Mouse (Mus musculus): ENCODE data around the gene Pik3r5. TPM values are rescaled to one million over a fixed set of nuclear protein-coding genes. Genes with fewer than 3 reads are reported as not detected.

The Pik3r5 gene
- polyA plus RNA-seq, 1 experiment from 2014 or later = 1.3 TPM

GRCm38 (mm10) chr11:68521352-68521751, 89.4 kb downstream of the Pik3r5 start:
- Histone ChIP-seq H3K36me3 (no peaks in the 10 kb centered on the region), H3K27me3 (replicated peaks) (no peaks in the 10 kb centered on the region), H3K4me2 (replicated peaks) (no peak overlapping the region), H3K27ac (no peak overlapping the region), H3K9me3 (no peaks in the 10 kb centered on the region), H3K9ac (no peak overlapping the region), H3K4me3 (no peak overlapping the region), H3K4me1 (no peaks in the 10 kb centered on the region)
- WGBS = 86% methylated on average over 5 of the region's 5 CpGs
- no peak for ATAC-seq (ENCODE audit: low FRiP score, low read depth)

- 0 out of 2 replicates have a peak, but pooled peaks cover 2% of the 10 kb centered on the region for H3K27me3 ChIP-seq (replicated peaks)
- WGBS = 75% methylated on average over 4 of the region's 4 CpGs
- H3K9me3 ChIP-seq = no peaks in the 10 kb centered on the region
- no peak overlapping the region for H3K4me3 ChIP-seq
- no peak overlapping the region for H3K9ac ChIP-seq
- H3K4me2 ChIP-seq (replicated peaks) = no peak overlapping the region
- no peaks in the 10 kb centered on the region for H3K36me3 ChIP-seq
- no peaks in the 10 kb centered on the region for H3K4me1 ChIP-seq
- no peak overlapping the region for H3K27ac ChIP-seq
- no peak for ATAC-seq (ENCODE audit: low FRiP score, low read depth)
These were observed 94.5 kb downstream of the Pik3r5 start for GRCm38 (mm10) chr11:68526441-68526840.

GRCm38 (mm10) chr11:68531066-68531806, 99.3 kb downstream of the Pik3r5 start:
- Histone ChIP-seq H3K27me3 (replicated peaks) (0 out of 2 replicates have a peak, but pooled peaks cover 2% of the 10 kb centered on the region), H3K4me2 (replicated peaks) (no peak overlapping the region), H3K9me3 (no peaks in the 10 kb centered on the region), H3K9ac (peak overlapping the region; percentile 2; the same call in 1 of the 2 replicates), H3K4me3 (no peak overlapping the region), H3K4me1 (no peaks in the 10 kb centered on the region), H3K36me3 (no peaks in the 10 kb centered on the region), H3K27ac (no peak overlapping the region)
- ATAC-seq (ENCODE audit: low FRiP score, low read depth) = no peak
- 28% methylated on average over 16 of the region's 16 CpGs for WGBS

- Histone ChIP-seq H3K9me3 (no peaks in the 10 kb centered on the region), H3K4me1 (no peaks in the 10 kb centered on the region), H3K9ac (no peak overlapping the region), H3K4me3 (no peak overlapping the region), H3K36me3 (no peaks in the 10 kb centered on the region), H3K27ac (no peak overlapping the region), H3K27me3 (replicated peaks) (0 out of 2 replicates have a peak, but pooled peaks cover 2% of the 10 kb centered on the region), H3K4me2 (replicated peaks) (no peak overlapping the region)
- no peak for ATAC-seq (ENCODE audit: low FRiP score, low read depth)
- 81% methylated on average over 11 of the region's 11 CpGs for WGBS
These were observed 100.1 kb downstream of the Pik3r5 start for GRCm38 (mm10) chr11:68531941-68532535.

GRCm38 (mm10) chr11:68532773-68533172, 100.9 kb downstream of the Pik3r5 start:
- H3K9ac ChIP-seq = no peak overlapping the region
- no peak for ATAC-seq (ENCODE audit: low FRiP score, low read depth)
- no peaks in the 10 kb centered on the region for H3K36me3 ChIP-seq
- H3K4me1 ChIP-seq = no peaks in the 10 kb centered on the region
- no peak overlapping the region for H3K4me3 ChIP-seq
- WGBS = 82% methylated on average over 5 of the region's 5 CpGs
- H3K27ac ChIP-seq = no peak overlapping the region
- H3K4me2 ChIP-seq (replicated peaks) = no peak overlapping the region
- no peaks in the 10 kb centered on the region for H3K9me3 ChIP-seq
- H3K27me3 ChIP-seq (replicated peaks) = 0 out of 2 replicates have a peak, but pooled peaks cover 2% of the 10 kb centered on the region

- Histone ChIP-seq H3K36me3 (no peaks in the 10 kb centered on the region), H3K4me3 (no peak overlapping the region), H3K4me2 (replicated peaks) (no peak overlapping the region), H3K9ac (no peak overlapping the region), H3K27me3 (replicated peaks) (0 out of 2 replicates have a peak, but pooled peaks cover 2% of the 10 kb centered on the region), H3K9me3 (no peaks in the 10 kb centered on the region), H3K27ac (no peak overlapping the region), H3K4me1 (no peaks in the 10 kb centered on the region)
- no peak for ATAC-seq (ENCODE audit: low FRiP score, low read depth)
- 80% methylated on average over 6 of the region's 6 CpGs for WGBS
These were observed 102.1 kb downstream of the Pik3r5 start for GRCm38 (mm10) chr11:68533971-68534475.

- Histone ChIP-seq H3K4me2 (replicated peaks) (no peak overlapping the region), H3K27me3 (replicated peaks) (no peaks in the 10 kb centered on the region), H3K36me3 (no peaks in the 10 kb centered on the region), H3K4me3 (no peak overlapping the region), H3K9ac (no peak overlapping the region), H3K9me3 (no peaks in the 10 kb centered on the region), H3K27ac (no peak overlapping the region), H3K4me1 (no peaks in the 10 kb centered on the region)
- WGBS = 76% methylated on average over 4 of the region's 4 CpGs
- no peak for ATAC-seq (ENCODE audit: low FRiP score, low read depth)
These were observed 104.1 kb downstream of the Pik3r5 start for GRCm38 (mm10) chr11:68536026-68536425.

- Histone ChIP-seq H3K4me3 (no peak overlapping the region), H3K4me1 (no peaks in the 10 kb centered on the region), H3K9ac (no peak overlapping the region), H3K27me3 (replicated peaks) (no peaks in the 10 kb centered on the region), H3K4me2 (replicated peaks) (no peak overlapping the region), H3K36me3 (no peaks in the 10 kb centered on the region), H3K9me3 (no peaks in the 10 kb centered on the region), H3K27ac (no peak overlapping the region)
- 64% methylated on average over 4 of the region's 4 CpGs for WGBS
- ATAC-seq (ENCODE audit: low FRiP score, low read depth) = no peak
These were observed 104.5 kb downstream of the Pik3r5 start for GRCm38 (mm10) chr11:68536465-68536864.

GRCm38 (mm10) chr11:68539621-68540020, 107.7 kb downstream of the Pik3r5 start:
- H3K27me3 ChIP-seq (replicated peaks) = no peaks in the 10 kb centered on the region

GRCm38 (mm10) chr11:68544554-68544953, 112.6 kb downstream of the Pik3r5 start:
- Histone ChIP-seq H3K4me2 (replicated peaks) (no peak overlapping the region), H3K4me3 (no peak overlapping the region), H3K9me3 (no peaks in the 10 kb centered on the region), H3K4me1 (no peaks in the 10 kb centered on the region), H3K27me3 (replicated peaks) (no peaks in the 10 kb centered on the region), H3K9ac (no peak overlapping the region), H3K36me3 (no peaks in the 10 kb centered on the region), H3K27ac (no peak overlapping the region)
- 9% methylated on average over 8 of the region's 8 CpGs for WGBS
- no peak for ATAC-seq (ENCODE audit: low FRiP score, low read depth)

More at GRCm38 (mm10) chr11:68539621-68540020, 107.7 kb downstream of the Pik3r5 start:
- no peaks in the 10 kb centered on the region for H3K36me3 ChIP-seq
- no peak overlapping the region for H3K9ac ChIP-seq
- H3K9me3 ChIP-seq = no peaks in the 10 kb centered on the region
- no peaks in the 10 kb centered on the region for H3K4me1 ChIP-seq
- no peak overlapping the region for H3K4me3 ChIP-seq
- no peak overlapping the region for H3K4me2 ChIP-seq (replicated peaks)
- 61% methylated on average over 5 of the region's 5 CpGs for WGBS
- no peak for ATAC-seq (ENCODE audit: low FRiP score, low read depth)
- no peak overlapping the region for H3K27ac ChIP-seq

- no peak overlapping the region for H3K9ac ChIP-seq
- no peak overlapping the region for H3K4me2 ChIP-seq (replicated peaks)
- no peaks in the 10 kb centered on the region for H3K36me3 ChIP-seq
- H3K27me3 ChIP-seq (replicated peaks) = no peaks in the 10 kb centered on the region
- WGBS = 61% methylated on average over 7 of the region's 7 CpGs
- no peak for ATAC-seq (ENCODE audit: low FRiP score, low read depth)
- no peak overlapping the region for H3K4me3 ChIP-seq
- no peaks in the 10 kb centered on the region for H3K4me1 ChIP-seq
- no peak overlapping the region for H3K27ac ChIP-seq
- no peaks in the 10 kb centered on the region for H3K9me3 ChIP-seq
These were observed 113.3 kb downstream of the Pik3r5 start for GRCm38 (mm10) chr11:68545172-68545571.

GRCm38 (mm10) chr11:68545682-68546222, 113.8 kb downstream of the Pik3r5 start:
- no peak overlapping the region for H3K27ac ChIP-seq
- no peaks in the 10 kb centered on the region for H3K9me3 ChIP-seq
- H3K4me1 ChIP-seq = no peaks in the 10 kb centered on the region
- H3K4me3 ChIP-seq = no peak overlapping the region
- 76% methylated on average over 8 of the region's 8 CpGs for WGBS
- H3K27me3 ChIP-seq (replicated peaks) = no peaks in the 10 kb centered on the region
- H3K4me2 ChIP-seq (replicated peaks) = no peak overlapping the region
- no peak for ATAC-seq (ENCODE audit: low FRiP score, low read depth)
- H3K9ac ChIP-seq = no peak overlapping the region
- no peaks in the 10 kb centered on the region for H3K36me3 ChIP-seq
